Mouse (Mus musculus): ENCODE measurements around the gene Atp7b.

Atp7b gene

DNA sequence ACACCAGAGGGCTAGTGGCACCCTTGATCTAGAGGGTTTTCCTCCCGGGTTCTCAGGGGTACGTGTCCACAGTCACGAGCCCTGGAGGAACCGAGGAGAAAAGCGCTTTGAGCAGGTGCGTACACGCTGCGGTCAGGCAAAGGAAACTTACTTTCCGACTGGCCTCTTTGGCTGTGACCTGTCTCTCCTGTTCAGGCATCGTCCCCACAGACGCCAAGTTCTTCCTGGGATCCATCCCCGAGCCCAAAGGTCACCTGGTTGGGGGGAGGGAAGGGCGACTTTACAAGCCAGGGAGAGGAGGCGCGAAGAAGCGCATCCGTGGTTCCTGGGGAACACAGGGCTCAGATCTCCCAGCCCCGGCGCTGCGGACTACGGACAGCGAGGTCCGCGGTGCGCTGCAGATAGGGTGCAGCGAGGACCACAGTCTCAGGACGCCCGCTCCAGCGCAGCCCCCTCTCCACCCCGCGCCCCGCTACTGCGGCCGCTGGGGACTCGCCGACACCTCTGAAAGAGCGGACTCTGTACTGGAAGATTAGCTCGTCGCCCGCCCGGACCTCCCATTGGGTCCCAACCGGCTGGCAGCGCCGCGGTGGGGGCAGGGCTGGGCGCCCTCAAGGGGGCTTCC, at the start of gene Atp7b:
Gene Atp7b (minus strand): TSS at position 485 of the 625 bp plus-strand sequence.
- no peak for DNase-seq

- DNase-seq = no peak
Observed at GRCm38 (mm10) chr8:22107020-22107419, 46.9 kb upstream of the Atp7b start.

- DNase-seq = no peak
Observed at GRCm38 (mm10) chr8:22091568-22091967, 31.5 kb upstream of the Atp7b start.

GRCm38 (mm10) chr8:22089226-22089625, 29.1 kb upstream of the Atp7b start:
- DNase-seq = no peak

- no peak for DNase-seq
Observed at GRCm38 (mm10) chr8:22079313-22080007, 19.4 kb upstream of the Atp7b start.

DNA sequence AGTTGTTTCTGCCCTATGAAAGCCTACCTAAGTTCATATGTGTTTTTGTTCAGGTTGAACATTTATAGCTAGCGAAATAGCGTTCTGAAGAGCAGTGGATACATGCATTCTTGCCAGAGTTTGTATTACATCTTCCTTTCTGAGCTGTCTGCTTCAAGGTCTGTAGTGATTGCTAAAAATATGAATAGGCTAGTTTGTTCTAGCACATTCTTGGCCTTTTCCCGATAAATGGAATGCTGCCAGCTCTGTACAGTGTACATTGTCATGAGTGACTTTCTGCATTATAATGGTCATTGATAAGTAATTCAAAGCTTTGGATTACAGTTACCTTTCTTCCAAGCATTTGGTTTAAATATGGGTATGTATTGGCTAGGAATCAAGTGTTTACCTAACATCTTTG, 1.0 kb upstream of the Atp7b start:
- DNase-seq = no peak

GRCm38 (mm10) chr8:22060446-22060889, 363 bp upstream of the Atp7b start, which contains the start of gene Alg11:
Alg11 (plus strand) TSS chr8:22060721.
- peak; percentile 96 for DNase-seq

GRCm38 (mm10) chr8:22059153-22059738, 859 bp downstream of the Atp7b start:
- DNase-seq = no peak

DNA sequence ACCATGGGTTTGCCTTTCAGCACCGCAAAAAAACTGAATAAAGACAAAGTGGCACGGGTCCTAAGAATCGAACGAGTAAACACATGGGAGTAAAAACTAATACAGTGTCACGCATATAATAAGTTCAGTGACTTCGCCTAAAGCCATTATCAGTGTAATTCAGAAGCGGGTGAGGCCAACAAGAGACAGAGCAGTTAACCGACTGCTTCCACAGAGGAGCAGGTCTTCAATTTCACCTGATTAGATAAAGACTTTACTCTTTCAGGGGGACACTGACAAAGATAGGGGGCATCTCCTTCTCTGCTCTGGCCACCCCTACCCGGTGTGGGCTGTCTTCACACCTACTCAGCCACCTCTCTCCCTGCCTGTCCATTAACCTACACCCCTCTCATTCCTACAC, 1.7 kb downstream of the Atp7b start:
- no peak for DNase-seq

DNA sequence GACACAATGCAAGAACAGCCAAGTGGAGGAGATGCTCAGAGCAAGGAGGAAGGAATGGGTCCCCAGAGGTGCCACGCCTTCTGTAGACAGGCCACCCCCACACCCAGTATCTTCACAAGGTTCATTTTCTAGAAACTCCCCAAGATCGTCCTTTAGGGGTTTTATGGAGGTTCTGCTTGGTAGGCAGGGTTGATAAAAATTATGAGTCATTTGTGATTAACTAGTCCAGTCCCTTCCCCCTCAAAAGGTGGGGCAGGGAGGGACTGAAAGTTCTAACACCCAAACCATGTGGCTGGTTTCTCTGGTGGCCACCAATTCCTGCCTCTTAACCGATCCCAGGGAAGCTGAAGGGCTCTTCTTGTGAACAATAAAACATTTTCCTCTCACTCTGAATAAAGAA, 3.3 kb downstream of the Atp7b start:
- no peak for DNase-seq

- no peak for DNase-seq
Observed at GRCm38 (mm10) chr8:22055492-22055877, 4.6 kb downstream of the Atp7b start.

DNA sequence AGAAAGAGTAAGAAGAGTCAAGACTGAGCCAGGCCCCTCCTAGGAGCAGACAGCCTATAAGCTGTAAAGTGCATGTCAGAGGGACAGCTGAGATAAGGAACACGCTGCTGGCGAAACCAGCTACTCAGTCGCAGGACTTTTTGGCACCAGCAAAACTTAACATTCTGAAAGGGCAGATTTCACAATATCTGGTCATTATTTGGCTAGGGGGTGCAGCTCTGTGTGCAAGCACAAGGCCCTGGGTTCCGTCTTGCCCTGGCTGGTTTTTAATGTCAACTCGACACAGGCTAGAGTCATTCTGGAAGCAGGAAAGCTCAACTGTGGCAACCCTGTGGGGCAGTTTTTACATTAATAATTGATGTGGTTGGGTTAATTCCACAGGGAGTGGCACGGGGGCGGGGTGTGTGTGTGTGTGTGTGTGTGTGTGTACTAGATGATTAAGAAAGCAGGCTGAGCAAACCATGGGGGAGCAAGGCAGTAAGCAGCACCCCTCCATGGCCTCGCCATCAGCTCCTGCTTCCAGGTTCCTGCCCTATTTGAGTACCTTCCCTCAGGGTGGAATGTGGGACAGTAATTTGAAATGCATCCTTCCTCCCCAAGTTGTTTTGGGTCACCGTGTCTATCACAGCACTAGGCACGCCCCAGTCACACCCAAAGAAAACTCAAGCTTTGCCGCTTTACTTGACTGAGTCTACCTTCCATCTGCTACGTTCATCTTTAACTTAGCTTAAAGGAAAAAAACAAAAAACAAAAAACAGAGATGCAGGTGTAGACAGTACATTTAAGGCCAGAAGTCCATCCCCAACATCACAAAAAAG, 5.2 kb downstream of the Atp7b start:
- no peak for DNase-seq

GRCm38 (mm10) chr8:22047699-22048464, 12.2 kb downstream of the Atp7b start:
- DNase-seq = no peak

- DNase-seq = no peak
Observed at GRCm38 (mm10) chr8:22043706-22044105, 16.4 kb downstream of the Atp7b start.

DNA sequence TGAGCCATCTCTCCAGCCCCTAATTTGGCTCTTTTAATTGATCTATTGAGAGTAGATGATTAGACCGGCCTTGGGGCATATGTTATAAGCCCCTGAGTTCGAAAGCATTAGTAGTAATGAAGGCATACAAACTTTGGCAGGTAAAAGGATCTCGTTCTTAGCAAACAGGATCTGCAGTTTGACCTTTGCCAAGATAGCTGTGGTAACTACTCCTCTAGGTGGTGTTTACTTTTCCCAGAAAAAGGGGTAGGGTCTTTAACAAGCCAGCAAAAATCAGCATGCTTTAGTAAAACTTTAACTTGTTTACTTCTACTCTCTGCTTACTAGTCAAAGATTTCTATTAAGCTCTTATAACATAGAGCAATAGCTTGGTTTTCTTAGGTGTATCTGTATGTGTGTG, 17.6 kb downstream of the Atp7b start:
- no peak for DNase-seq

DNA sequence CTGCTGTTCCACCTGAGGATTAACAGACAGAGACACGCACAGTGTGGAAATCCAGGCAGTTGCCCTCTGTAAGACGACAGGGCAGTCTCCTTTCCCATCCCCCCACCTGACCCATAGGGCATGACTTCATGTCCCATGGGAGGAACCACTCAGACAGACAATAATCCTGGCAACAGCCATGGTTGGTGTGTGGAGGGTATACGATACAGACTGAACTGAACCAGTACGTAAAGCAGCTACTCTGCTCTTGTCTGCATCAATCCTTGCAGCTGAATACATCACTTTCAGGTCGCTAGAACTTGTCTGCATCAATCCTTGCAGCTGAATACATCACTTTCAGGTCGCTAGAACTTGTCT, 20.0 kb downstream of the Atp7b start:
- no peak for DNase-seq

GRCm38 (mm10) chr8:22039468-22040152, 20.5 kb downstream of the Atp7b start:
- no peak for DNase-seq

DNA sequence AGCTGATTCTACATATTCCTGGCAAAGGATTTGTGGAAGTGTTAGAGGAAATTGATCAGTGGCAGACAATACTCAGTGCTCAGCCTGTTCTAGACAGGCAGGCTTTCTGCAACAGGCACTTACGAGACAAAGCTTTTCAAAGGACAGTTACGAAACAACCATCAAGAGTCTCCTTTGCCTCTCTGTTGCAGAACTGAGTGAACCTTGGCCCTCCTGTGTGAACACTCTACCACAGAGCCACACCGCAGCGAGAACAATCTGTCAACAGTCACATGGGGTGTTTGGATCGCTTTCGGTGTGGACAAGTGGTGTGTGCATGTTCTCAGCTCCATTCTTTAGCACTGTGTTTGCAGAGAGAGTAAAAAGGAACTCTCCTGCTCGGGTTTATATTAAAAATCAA, 23.1 kb downstream of the Atp7b start:
- no peak for DNase-seq

DNA sequence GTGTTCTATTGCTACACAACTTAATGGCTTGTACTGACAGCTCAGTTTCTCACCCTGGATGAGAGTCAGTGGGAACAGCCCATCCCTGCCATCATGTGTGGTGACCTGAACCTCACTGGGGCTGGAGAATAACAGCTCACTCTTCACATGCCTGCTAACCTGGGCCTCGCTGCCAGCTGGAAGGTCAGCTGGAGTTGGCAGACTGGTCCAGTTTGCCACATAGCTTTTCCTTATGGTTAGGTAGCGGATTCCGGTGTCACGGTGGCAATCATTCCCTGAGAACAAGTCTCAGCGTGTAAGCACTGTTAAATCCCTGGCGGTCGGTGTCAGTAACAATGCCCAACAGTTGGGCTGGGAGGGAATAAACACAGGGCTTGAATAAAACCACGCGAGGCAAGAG, 24.0 kb downstream of the Atp7b start:
- DNase-seq = no peak

DNA sequence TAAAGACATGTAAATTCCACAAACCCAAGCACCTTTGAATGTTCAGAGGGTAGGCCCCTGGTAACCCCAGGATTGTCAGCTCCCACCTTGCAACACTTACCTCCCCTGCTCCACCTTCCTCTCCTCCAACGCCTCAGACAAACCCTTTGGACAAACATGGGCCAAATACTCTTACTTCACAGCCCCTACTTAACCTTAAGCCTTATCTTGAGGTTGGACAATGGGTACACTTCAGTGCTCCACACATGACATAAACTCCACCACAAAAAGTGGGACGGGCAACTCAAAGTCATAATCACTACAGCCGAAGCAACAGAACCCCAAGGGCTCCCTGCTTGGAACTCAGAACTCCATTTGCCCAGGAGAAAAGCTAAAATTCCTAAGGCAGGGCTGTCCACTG, 29.1 kb downstream of the Atp7b start:
- DNase-seq = no peak

GRCm38 (mm10) chr8:22028973-22029372, 31.1 kb downstream of the Atp7b start:
- no peak for DNase-seq

GRCm38 (mm10) chr8:22025241-22025640, 34.9 kb downstream of the Atp7b start:
- no peak for DNase-seq
